Comparison of ENCODE assay signal across 15 mouse cellular contexts in the genomic region with DNA sequence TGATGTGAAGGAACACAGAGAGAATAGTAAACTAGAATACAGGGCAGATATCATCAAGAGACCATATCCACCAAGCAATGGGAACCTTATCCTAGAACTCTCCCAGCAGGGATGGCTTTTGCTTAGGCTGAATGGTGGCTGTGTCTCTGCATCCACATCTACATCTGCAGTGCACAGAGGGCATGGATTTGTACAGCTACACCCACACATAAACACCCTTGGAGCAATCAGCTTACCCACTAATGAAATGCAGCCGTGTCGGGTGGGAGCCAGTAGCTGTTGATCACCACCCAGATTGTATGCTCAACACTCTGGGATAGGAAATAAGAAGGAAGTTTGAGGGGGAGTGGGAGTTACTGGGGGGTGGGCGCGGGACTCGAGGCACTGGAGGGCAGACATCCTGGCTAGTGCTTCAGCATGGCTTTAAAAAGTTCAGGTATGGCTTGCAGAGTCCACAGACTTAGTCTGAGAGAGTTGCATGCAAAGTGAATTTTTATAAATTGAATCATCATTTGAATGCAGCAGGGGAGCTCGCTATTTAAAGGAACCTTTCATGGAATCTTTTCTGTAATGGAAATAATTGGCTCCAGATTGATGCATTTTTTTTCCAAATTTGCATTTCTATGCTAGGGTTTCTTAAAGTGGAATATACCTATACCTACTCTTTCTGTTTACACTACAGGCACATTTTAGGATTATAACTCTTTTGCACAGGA. TPM values are rescaled to one million over a fixed set of nuclear protein-coding genes. Genes with fewer than 3 reads are reported as not detected.
DNase-seq lines count a peak whose midpoint lies in the region; ATAC-seq and TF ChIP-seq lines count a peak whose summit lies in the region.
"Had no signal": no experiment of that assay in that cellular context is flagged by ENCODE, and none has a peak within 500 bp of the region (broad histone marks: within the 10 kb centered on the region; RNA-seq: fewer than 3 reads in every experiment).

No protein-coding gene starts in this region.

- H3K9ac ChIP-seq in forebrain, embryonic 12.5 days: no peak overlapping the region
- no peak overlapping the region for H3K9ac ChIP-seq in hindbrain, embryonic 14.5 days
- H3K9ac ChIP-seq: neural tube, embryonic 13.5 days; stomach, embryonic 15.5 days had no signal

- TF ChIP-seq CTCF in lung, adult 2 months (IDR thresholded peaks at IDR 0.05; ENCODE audit: insufficient read depth, low read length): no peak

- H3K4me3 ChIP-seq in forebrain, embryonic 12.5 days (replicated peaks): no peak overlapping the region
- H3K4me3 ChIP-seq in hindbrain, embryonic 14.5 days (replicated peaks; ENCODE audit: low read length): no peak overlapping the region
- no peak overlapping the region for H3K4me3 ChIP-seq in lung, adult 2 months (replicated peaks; ENCODE audit: extremely low read depth, low read depth, low read length)
- H3K4me3 ChIP-seq: neural tube, embryonic 13.5 days; stomach, embryonic 15.5 days had no signal

- peak; percentile 7 for DNase-seq in 3T3-L1 (ENCODE audit: low read depth, low spot score)
- DNase-seq in Muller cell, postnatal 12 days (ENCODE audit: inconsistent ontology term): peak; percentile 23
- no peak for DNase-seq in hindbrain, embryonic 14.5 days (ENCODE audit: low spot score)
- DNase-seq in cerebellum, adult 11 months: no peak
- no peak for DNase-seq in thymus, postnatal 4 days
- DNase-seq in lung, adult 2 months: no peak
- DNase-seq in urinary bladder, postnatal 14 days (ENCODE audit: low spot score): no peak
- DNase-seq: kidney, postnatal 25 days; layer of hippocampus, postnatal 36 days; thymus, postnatal 36 days had no signal

- no peaks in the 10 kb centered on the region for H3K9me3 ChIP-seq in forebrain, embryonic 12.5 days
- no peaks in the 10 kb centered on the region for H3K9me3 ChIP-seq in hindbrain, embryonic 14.5 days (ENCODE audit: control insufficient read depth, low read length)
- H3K9me3 ChIP-seq: neural tube, embryonic 13.5 days; stomach, embryonic 15.5 days had no signal

- no peak for TF ChIP-seq POLR2A in lung, adult 2 months (IDR thresholded peaks at IDR 0.05; ENCODE audit: borderline replicate concordance, extremely low read depth, low read depth, low read length)

- H3K4me1 ChIP-seq in forebrain, embryonic 12.5 days: peaks cover 15% of the 10 kb centered on the region
- peaks cover 12% of the 10 kb centered on the region for H3K4me1 ChIP-seq in hindbrain, embryonic 14.5 days (replicated peaks; ENCODE audit: control insufficient read depth, insufficient read depth, low read length)
- no peaks in the 10 kb centered on the region for H3K4me1 ChIP-seq in lung, adult 2 months (ENCODE audit: control insufficient read depth, insufficient read depth, low read length)
- H3K4me1 ChIP-seq: stomach, embryonic 15.5 days had no signal

- 62% methylated on average over 6 of the region's 6 CpGs for WGBS in forebrain, embryonic 12.5 days
- WGBS in hindbrain, embryonic 14.5 days: 49% methylated on average over 6 of the region's 6 CpGs
- WGBS in lung, adult 2 months: 79% methylated on average over 6 of the region's 6 CpGs

- H3K4me2 ChIP-seq in forebrain, embryonic 12.5 days: no peak overlapping the region
- no peak overlapping the region for H3K4me2 ChIP-seq in hindbrain, embryonic 14.5 days (replicated peaks)
- H3K4me2 ChIP-seq: liver, embryonic 11.5 days; neural tube, embryonic 13.5 days; stomach, embryonic 15.5 days had no signal

- no peaks in the 10 kb centered on the region for H3K36me3 ChIP-seq in forebrain, embryonic 12.5 days (replicated peaks)
- H3K36me3 ChIP-seq in hindbrain, embryonic 14.5 days (replicated peaks; ENCODE audit: control insufficient read depth, insufficient read depth): no peaks in the 10 kb centered on the region
- H3K36me3 ChIP-seq: neural tube, embryonic 13.5 days; stomach, embryonic 15.5 days had no signal

- peaks cover 10% of the 10 kb centered on the region; the same call in 1 of the 2 replicates for H3K27me3 ChIP-seq in forebrain, embryonic 12.5 days
- no peaks in the 10 kb centered on the region for H3K27me3 ChIP-seq in hindbrain, embryonic 14.5 days (ENCODE audit: control insufficient read depth, insufficient read depth, low read length)
- H3K27me3 ChIP-seq: neural tube, embryonic 13.5 days; stomach, embryonic 15.5 days had no signal

- H3K27ac ChIP-seq in forebrain, embryonic 12.5 days: 0 out of 2 replicates have a peak overlapping the region, but pooled peaks have one; percentile 26
- 0 out of 2 replicates have a peak overlapping the region, but pooled peaks have one; percentile 16 for H3K27ac ChIP-seq in hindbrain, embryonic 14.5 days
- H3K27ac ChIP-seq: neural tube, embryonic 13.5 days; stomach, embryonic 15.5 days had no signal

- no peak for ATAC-seq in forebrain, embryonic 12.5 days (ENCODE audit: low FRiP score)
- ATAC-seq in hindbrain, embryonic 14.5 days (ENCODE audit: low FRiP score): no peak
- ATAC-seq: intestine, postnatal 0 days had no signal

RNA-seq across cellular contexts. Expression of gene Lrtm1, which starts 10.5 kb away (rescaled TPM):
- 0.09 and 0.26 TPM in 2 replicates for polyA plus RNA-seq in forebrain, embryonic 12.5 days (2016; fragmentation: Nextera tagmentation; extraction: Ambion mirVana)
- polyA plus RNA-seq in hindbrain, embryonic 14.5 days (2014; fragmentation: Nextera tagmentation; extraction: Ambion mirVana): 0.12 and 0.70 TPM in 2 replicates
- 0.08 and 1.6 TPM in 2 replicates for polyA plus RNA-seq in lung, adult 2 months (2012; rRNA removed)
- polyA plus RNA-seq: intestine, postnatal 0 days; liver, embryonic 11.5 days had no signal

Comparison
In these comparisons a context has a peak if more than half of its experiments do, and no peak if none do; other contexts are left out.
1. DNase-seq: peak in 3T3-L1 (single experiment) and Muller cell, postnatal 12 days (single experiment); none in hindbrain, embryonic 14.5 days (single experiment), cerebellum, adult 11 months (single experiment), thymus, postnatal 4 days (single experiment), lung, adult 2 months (single experiment) and urinary bladder, postnatal 14 days (single experiment).